Mouse (Mus musculus) thymus, adult 2 months (tissue): ENCODE measurements around the gene Amhr2. TPM values are rescaled to one million over a fixed set of nuclear protein-coding genes. Genes with fewer than 3 reads are reported as not detected.

Experiments used
- DNase-seq: peaks from one replicate; pipeline ENCODE4 v3.0.0; 2021
- H3K27ac ChIP-seq: fragments of 200-500 bp; 2 replicates; pipeline ENCODE4 v1.5.1; 2012; ENCODE audit warnings: low read length, control low read depth; ENCODE audit not compliant: control insufficient read depth, insufficient read depth
- H3K27me3 ChIP-seq: fragments of 200-500 bp; 2 replicates; pipeline ENCODE4 v1.6.1; 2012; ENCODE audit warnings: mild to moderate bottlenecking, low read length, moderate library complexity, mixed read lengths; ENCODE audit not compliant: control insufficient read depth, insufficient read depth
- H3K36me3 ChIP-seq: fragments of 200-500 bp; 2 replicates; pipeline ENCODE4 v1.6.1; 2012; ENCODE audit warnings: mild to moderate bottlenecking, low read length, moderate library complexity; ENCODE audit not compliant: control insufficient read depth, insufficient read depth
- H3K4me1 ChIP-seq: fragments of 200-500 bp; replicated peaks from 2 replicates; pipeline ENCODE4 v1.6.1; 2012; ENCODE audit warnings: low read length; ENCODE audit not compliant: control insufficient read depth, insufficient read depth
- H3K4me3 ChIP-seq: fragments of 200-500 bp; 2 replicates; pipeline ENCODE4 v1.5.1; 2012; ENCODE audit warnings: mild to moderate bottlenecking, low read length, control low read depth, moderate library complexity; ENCODE audit not compliant: control insufficient read depth, insufficient read depth
- CTCF ChIP-seq: fragments of 200-500 bp; IDR thresholded peaks from 2 replicates; pipeline ENCODE4 v1.5.1; 2012; ENCODE audit warnings: mild to moderate bottlenecking, control low read depth, low read length, moderate library complexity, borderline replicate concordance; ENCODE audit not compliant: control insufficient read depth, poor library complexity, insufficient read depth; ENCODE audit errors: extremely low read depth
- POLR2A ChIP-seq: fragments of 200-500 bp; IDR thresholded peaks from 2 replicates; pipeline ENCODE4 v1.6.1; 2012; ENCODE audit warnings: mild to moderate bottlenecking, low read length, control low read depth, moderate library complexity; ENCODE audit not compliant: control insufficient read depth, poor library complexity, insufficient read depth; ENCODE audit errors: extremely low read depth
- WGBS: fragments of 180-500 bp; shearing (Covaris S2); methylation state at CpG from one replicate; pipeline ENCODE4 v1.1.7; 2018; 5-methylcytosine and 5-hydroxymethylcytosine counted together
- polyA plus RNA-seq: library from polyadenylated mRNA; depleted of rRNA; stranded (reverse); fragments of >200 nt; gene quantifications from 2 replicates; pipeline ENCODE4 v1.2.3, GENCODE M21; 2012

The Amhr2 gene
- polyA plus RNA-seq, 1 experiment = 1.7 TPM

DNA sequence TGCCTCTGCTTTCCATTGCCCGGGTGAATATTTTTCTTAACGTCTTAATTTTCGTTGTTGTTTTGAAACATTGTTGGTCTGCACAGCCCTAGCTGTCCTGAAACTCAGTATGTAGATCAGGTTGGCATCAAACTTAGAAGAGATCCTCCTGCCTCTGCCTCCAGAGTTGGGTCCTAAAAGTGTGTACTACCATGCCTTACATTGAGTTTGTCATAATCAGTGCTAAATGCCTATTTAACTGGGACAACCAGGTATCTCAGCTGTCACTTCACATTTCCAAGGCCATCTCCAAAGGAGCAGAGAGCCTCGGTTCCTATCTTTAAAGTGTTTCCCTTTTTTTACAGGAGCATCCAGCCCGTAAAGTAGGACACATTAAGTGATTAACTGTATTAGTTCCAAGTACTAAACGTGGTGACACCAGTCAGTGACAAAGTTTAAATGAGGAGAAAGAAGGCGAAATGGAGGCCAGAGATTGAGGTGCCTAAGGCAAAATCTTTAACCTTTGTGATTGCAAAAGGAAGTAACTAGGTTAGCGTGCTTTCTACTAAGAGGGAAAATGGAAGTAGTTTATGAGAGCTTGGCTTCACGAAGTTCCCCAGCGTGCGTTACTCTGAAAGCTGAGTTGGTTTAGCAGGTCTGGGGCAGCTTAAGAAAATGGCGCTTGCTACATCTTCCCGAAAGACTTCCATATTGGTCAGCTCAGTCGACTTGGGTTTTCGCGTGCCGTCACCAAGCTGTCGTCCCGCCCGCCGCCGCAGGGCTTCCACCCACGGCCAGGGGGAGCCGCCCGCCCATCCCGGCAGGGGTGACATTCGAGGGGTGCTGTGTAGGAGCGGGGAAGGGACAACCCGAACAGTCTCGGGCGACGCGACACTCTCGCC is 40.3 kb upstream of the Amhr2 start:
- H3K36me3 ChIP-seq = peaks cover 23% of the 10 kb centered on the region
- H3K4me3 ChIP-seq = peak overlapping the region; percentile 57
- TF ChIP-seq CTCF = peak; percentile 88
- no peak for TF ChIP-seq POLR2A
- peaks cover 21% of the 10 kb centered on the region for H3K4me1 ChIP-seq
- no peak for DNase-seq
- no peaks in the 10 kb centered on the region for H3K27me3 ChIP-seq
- 16% methylated on average over 34 of the region's 34 CpGs for WGBS
- H3K27ac ChIP-seq = peak overlapping the region; percentile 91

DNA sequence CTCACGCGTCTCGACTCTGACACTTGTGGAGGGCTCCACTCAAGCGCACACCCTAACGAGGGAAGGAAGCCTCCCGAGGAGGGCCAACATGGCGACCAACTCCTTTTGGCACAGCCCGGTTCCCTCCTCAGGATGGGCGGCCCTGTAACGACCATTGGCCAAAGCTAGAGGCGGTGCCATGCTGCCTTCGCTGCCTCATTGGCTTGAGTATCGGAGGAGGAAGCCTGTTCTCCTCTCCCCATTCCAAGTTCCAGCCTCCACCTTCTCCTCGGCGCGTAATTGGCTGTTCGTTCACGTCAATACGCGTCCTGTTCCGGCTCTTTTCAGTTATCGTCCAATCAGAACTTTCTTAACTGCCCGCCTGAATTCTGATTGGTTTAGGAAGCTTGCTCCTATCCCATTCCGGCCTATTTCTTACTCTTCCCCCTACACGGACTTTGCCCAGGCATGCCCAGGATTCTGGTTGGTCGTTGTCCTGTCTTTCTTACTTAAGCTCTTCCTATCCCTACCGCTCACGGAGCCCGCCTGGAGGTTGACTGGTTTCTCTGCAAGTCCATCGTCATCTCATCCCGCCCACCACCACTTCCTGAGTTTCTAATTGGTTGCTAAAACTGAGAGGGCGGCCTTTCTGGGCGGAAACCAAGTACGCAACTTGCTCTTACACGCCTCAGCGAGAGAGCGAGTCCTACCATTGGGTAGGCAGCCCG is 39.5 kb upstream of the Amhr2 start, which contains the start of gene Sp1:
Gene Sp1, plus strand, starts transcription at position 655 of the 707 bp plus-strand sequence.
- TF ChIP-seq CTCF (0 out of 2 replicates have a peak, but pooled peaks have one; percentile 38), POLR2A (peak; percentile 99)
- under 1% methylated on average over 38 of the region's 38 CpGs for WGBS
- peaks cover 16% of the 10 kb centered on the region for H3K4me1 ChIP-seq
- DNase-seq = peak; percentile 98
- peak within 1 kb of the TSS; percentile 91 for H3K27ac ChIP-seq
- H3K4me3 ChIP-seq = peak within 1 kb of the TSS; percentile 65
- no peaks in the 10 kb centered on the region for H3K27me3 ChIP-seq
- H3K36me3 ChIP-seq = peaks cover 31% of the 10 kb centered on the region

DNA sequence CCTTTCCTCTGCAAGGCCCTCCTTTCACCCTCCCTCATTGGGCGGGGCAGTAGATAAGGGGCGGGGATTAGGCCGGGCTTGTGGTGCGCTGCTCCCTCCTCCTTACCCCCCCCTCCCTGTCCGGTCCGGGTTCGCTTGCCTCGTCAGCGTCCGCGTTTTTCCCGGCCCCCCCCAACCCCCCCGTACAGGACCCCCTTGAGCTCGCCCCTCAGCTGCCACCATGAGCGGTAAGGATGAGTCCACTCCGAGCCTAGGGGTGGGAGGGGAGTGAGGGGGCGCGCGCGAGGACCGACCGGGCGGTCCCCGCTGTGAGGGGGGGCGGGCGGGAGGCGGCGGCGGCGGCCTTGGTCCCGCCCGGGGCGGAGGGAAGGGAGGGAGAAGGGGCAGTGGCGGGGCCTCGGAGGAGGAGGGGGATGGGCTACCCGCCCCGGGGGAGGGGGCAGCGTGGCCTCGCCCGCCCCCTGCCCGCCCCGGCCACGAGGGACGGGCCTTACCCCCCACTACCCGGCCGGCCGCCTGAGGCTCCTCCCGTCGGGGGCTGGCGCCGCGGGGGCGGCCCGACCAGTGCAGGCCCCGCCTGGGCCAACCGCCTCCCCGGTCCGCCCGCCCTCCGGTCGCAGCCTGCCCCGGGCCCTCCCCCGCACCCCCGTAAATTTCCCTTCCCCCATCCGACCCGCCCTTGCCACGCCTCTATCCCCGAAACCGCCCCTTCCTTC is 38.8 kb upstream of the Amhr2 start:
- peak overlapping the region; percentile 65 for H3K4me3 ChIP-seq
- H3K4me1 ChIP-seq = peaks cover 15% of the 10 kb centered on the region
- peaks cover 32% of the 10 kb centered on the region for H3K36me3 ChIP-seq
- no peaks in the 10 kb centered on the region for H3K27me3 ChIP-seq
- under 1% methylated on average over 41 of the region's 69 CpGs for WGBS
- DNase-seq = peak; percentile 73
- H3K27ac ChIP-seq = peak overlapping the region; percentile 22; the same call in 1 of the 2 replicates
- TF ChIP-seq CTCF (no peak; the same call in 1 of the 2 replicates), POLR2A (no peak)

DNA sequence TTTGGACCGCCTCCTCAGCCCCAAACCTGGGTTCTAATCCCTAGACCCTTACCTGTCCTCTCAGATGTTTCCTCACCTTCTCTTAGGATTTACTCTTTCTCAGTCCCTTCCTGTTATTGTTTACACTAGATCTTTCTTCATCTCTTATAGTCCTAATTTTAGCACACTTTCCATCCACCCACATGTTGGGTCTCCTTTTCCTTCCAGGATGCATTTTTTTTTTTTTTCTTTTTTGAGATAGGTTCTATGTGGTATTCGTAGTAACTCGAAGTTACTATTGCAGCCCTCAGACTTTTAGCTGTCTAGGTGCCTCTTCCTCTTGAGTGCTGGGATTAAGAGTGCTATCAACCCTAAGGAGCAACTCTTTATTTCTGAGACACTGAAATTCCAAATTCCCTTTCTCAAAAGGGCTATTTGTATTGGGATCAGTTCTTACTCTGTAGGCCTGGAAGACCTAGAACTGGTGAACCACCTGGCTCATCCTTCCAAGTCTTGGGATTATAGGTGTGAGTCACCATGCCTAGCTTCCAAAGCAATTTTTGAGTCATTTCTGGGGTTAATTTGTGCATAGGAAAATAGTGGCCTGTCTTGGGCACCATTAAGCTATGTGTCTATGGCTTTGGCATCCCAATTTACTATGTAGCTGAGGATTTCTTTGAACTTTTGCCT is 38.1 kb upstream of the Amhr2 start:
- H3K27me3 ChIP-seq = no peaks in the 10 kb centered on the region
- 2% methylated on average over 3 of the region's 3 CpGs for WGBS
- no peak for DNase-seq
- H3K4me1 ChIP-seq = peaks cover 15% of the 10 kb centered on the region
- peak overlapping the region; percentile 22 for H3K27ac ChIP-seq
- peaks cover 36% of the 10 kb centered on the region for H3K36me3 ChIP-seq
- peak overlapping the region; percentile 65 for H3K4me3 ChIP-seq
- TF ChIP-seq CTCF (no peak), POLR2A (no peak)

DNA sequence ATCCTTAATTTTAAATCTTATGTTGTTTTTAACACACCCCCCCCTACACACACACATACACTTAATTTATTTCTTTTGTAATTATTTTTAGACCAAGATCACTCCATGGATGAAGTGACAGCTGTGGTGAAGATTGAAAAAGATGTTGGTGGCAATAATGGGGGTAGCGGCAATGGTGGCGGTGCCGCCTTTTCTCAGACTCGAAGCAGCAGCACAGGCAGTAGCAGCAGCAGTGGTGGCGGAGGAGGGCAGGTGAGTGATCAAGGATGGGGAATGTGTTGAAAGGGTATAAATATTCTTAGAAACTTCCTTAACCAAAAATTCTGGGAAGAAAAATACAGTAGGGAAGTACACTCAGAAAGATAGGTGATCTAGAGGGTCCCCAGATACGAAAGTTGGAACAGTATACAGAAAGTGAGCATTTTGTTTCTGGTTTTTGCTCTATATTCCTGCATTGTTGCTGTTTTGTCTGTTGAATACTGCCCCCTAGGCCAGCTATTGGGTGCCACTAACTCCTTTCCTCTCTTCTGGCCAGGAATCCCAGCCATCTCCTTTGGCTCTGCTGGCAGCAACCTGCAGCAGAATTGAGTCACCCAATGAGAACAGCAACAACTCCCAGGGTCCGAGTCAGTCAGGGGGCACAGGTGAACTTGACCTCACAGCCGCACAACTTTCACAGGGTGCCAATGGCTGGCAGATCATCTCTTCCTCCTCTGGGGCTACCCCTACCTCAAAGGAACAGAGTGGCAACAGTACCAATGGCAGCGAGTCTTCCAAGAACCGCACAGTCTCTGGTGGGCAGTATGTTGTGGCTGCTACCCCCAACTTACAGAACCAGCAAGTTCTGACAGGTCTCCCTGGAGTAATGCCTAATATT is 37.2 kb upstream of the Amhr2 start:
- Histone ChIP-seq H3K27me3 (no peaks in the 10 kb centered on the region), H3K27ac (no peak overlapping the region), H3K4me3 (no peak overlapping the region), H3K36me3 (peaks cover 44% of the 10 kb centered on the region), H3K4me1 (peaks cover 15% of the 10 kb centered on the region)
- WGBS = 93% methylated on average over 10 of the region's 10 CpGs
- TF ChIP-seq CTCF = no peak
- TF ChIP-seq POLR2A = no peak
- DNase-seq = no peak
